Mouse (Mus musculus) olfactory bulb, adult 2 months (tissue): Measurements from ENCODE around the gene Eps8. TPM values are rescaled to one million over a fixed set of nuclear protein-coding genes. Genes with fewer than 3 reads are reported as not detected.

Source experiments
- H3K27ac ChIP-seq: fragments of 200-500 bp; 2 replicates; pipeline ENCODE4 v1.5.1; 2012; ENCODE audit warnings: low read depth, low read length; ENCODE audit not compliant: insufficient read depth
- H3K4me1 ChIP-seq: fragments of 200-500 bp; 2 replicates; pipeline ENCODE4 v1.6.1; 2012; ENCODE audit warnings: low read length; ENCODE audit not compliant: control insufficient read depth, insufficient read depth
- H3K4me3 ChIP-seq: fragments of 200-500 bp; 2 replicates; pipeline ENCODE4 v1.5.1; 2012; ENCODE audit warnings: mild to moderate bottlenecking, low read depth, low read length, moderate library complexity; ENCODE audit not compliant: insufficient read depth
- CTCF ChIP-seq: fragments of 200-500 bp; IDR thresholded peaks from 2 replicates; pipeline ENCODE4 v1.5.1; 2012; ENCODE audit warnings: low read depth, mild to moderate bottlenecking, low read length, moderate library complexity; ENCODE audit not compliant: insufficient read depth
- POLR2A ChIP-seq: fragments of 200-500 bp; IDR thresholded peaks from 2 replicates; pipeline ENCODE4 v1.6.1; 2012; ENCODE audit warnings: mild to moderate bottlenecking, low read depth, low read length, moderate library complexity; ENCODE audit not compliant: insufficient read depth
- WGBS: fragments of 180-500 bp; shearing (Covaris S2); methylation state at CpG from one replicate; pipeline ENCODE4 v1.1.7; 2018; 5-methylcytosine and 5-hydroxymethylcytosine counted together
- polyA plus RNA-seq: library from polyadenylated mRNA; stranded (reverse); fragments of >200 nt; gene quantifications from 2 replicates; pipeline ENCODE4 v1.2.4, GENCODE M21; 2012; ENCODE audit warnings: low replicate concordance; ENCODE audit not compliant: missing spikeins, insufficient read depth, insufficient read length

Eps8 gene
- not detected in 2 replicates for polyA plus RNA-seq

GRCm38 (mm10) chr6:137654776-137655175 is at the start of gene Eps8:
Gene Eps8 (minus strand): TSS chr6:137654876.
- no peak within 1 kb of the TSS for H3K4me3 ChIP-seq
- no peak for TF ChIP-seq POLR2A
- no peak for TF ChIP-seq CTCF
- no peaks in the 10 kb centered on the region for H3K4me1 ChIP-seq
- H3K27ac ChIP-seq: no peak within 1 kb of the TSS
- WGBS: 94% methylated on average over 2 of the region's 2 CpGs

DNA sequence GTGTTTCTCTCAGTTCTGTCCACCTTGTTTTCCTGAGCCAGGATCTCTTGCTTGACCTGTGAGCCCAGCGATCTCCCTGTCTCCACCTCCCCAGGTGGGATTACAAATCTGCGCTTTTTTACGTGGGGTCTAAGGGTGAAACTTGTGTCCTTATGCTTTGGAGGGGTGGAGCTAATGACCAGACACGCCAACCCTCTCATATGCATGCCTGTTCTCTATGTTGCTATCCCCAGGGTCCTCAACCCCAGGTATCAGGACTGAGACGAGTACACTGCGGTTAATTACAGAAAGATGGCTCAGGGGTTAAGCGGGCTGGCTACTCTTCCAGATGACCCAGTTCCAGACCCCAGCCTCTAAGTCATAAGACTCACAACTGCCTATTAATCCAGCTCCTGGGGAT is 48.8 kb upstream of the Eps8 start:
- H3K4me1 ChIP-seq: peaks cover 4% of the 10 kb centered on the region; the same call in 1 of the 2 replicates
- no peak overlapping the region for H3K27ac ChIP-seq
- no peak overlapping the region for H3K4me3 ChIP-seq
- 92% methylated on average over 7 of the region's 7 CpGs for WGBS
- no peak for TF ChIP-seq CTCF
- TF ChIP-seq POLR2A: no peak

DNA sequence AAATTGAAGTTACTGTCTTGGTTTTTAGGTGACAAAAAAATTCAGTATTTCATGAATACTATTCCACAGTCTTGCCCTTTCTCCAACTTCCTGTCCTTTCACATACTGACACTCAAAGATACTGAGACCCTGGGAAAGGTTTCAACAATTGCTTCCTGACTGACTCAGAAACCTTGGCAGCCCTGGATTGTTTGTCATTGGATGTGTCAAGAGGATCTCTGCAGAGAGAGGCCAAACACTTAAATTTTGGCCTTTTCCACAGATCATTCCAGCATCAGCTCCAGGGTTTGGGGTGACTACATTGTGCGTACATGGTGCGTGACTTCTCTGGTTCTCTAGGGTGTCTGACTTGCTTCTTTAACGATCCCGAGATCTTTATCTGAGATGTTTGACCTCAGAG is 48.2 kb upstream of the Eps8 start:
- Histone ChIP-seq H3K27ac (no peak overlapping the region), H3K4me3 (no peak overlapping the region), H3K4me1 (peaks cover 3% of the 10 kb centered on the region; the same call in 1 of the 2 replicates)
- 89% methylated on average over 4 of the region's 4 CpGs for WGBS
- TF ChIP-seq POLR2A (no peak), CTCF (no peak)

DNA sequence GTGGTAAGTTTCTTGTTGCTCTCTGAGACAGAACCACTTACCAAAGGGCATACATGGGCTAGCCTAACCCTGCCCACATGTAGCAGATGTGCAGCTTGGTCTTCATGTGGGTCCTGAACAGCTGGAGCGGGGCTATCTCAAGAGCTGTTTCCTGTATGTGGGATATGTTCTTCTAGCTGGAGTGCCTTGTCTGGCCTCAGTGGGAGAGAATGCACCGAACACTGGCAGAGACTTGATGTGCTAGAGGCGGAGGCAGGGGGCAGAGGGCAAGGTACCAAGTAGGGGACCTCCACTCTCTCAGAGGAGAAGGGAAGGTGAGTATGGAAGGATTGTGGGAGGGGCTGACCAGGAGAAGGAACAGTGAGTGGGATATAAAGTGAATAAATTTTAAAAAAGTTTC is 47.5 kb upstream of the Eps8 start:
- WGBS: 96% methylated on average over 3 of the region's 3 CpGs
- no peak overlapping the region for H3K4me3 ChIP-seq
- TF ChIP-seq POLR2A: no peak
- no peak for TF ChIP-seq CTCF

GRCm38 (mm10) chr6:137699434-137699833 is 44.8 kb upstream of the Eps8 start:
- WGBS: 20% methylated on average over 7 of the region's 7 CpGs
- TF ChIP-seq CTCF: no peak
- TF ChIP-seq POLR2A: no peak
- Histone ChIP-seq H3K4me1 (no peaks in the 10 kb centered on the region), H3K27ac (no peak overlapping the region), H3K4me3 (no peak overlapping the region)

More for the DNA sequence above, 47.5 kb upstream of the Eps8 start:
- Histone ChIP-seq H3K27ac (no peak overlapping the region), H3K4me1 (no peaks in the 10 kb centered on the region)

DNA sequence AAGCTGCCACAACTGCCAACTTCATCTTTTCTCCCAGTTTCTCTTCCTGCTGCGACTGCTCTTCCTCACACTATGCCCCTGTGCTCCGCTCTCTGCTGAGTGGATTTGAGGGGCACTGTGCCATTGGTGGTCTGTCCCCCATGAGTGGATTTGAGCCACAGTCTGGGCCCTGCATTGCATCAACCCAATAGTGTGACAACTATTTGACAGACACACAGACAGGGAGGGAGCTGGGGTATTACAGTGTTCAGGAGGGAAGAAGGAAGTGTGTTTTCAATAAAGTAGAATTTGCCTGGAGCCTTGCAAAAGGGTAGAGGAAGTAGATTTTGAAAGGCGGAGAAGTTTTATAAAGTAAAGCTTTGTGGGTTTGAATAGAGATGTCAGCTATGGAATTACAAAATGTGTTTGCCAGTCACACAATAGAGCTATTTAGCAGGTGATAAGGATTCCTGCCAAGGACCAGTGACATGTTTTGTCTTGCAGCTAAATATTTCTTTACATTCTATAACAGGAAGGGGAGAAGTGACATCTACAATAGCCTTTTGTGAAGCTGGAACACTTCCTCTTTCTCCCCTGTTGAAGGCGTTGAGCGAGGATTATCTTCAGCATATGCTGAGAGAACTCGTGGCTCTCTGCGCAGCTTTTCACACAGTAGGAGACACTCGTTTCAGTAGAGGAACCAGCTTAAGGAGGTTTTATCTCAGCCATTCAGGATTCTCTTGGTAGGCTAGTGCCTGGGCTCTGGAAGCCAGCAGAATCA is 41.9 kb upstream of the Eps8 start:
- TF ChIP-seq POLR2A (no peak), CTCF (no peak)
- H3K27ac ChIP-seq: no peak overlapping the region
- 86% methylated on average over 8 of the region's 8 CpGs for WGBS
- no peak overlapping the region for H3K4me3 ChIP-seq
- H3K4me1 ChIP-seq: no peaks in the 10 kb centered on the region

DNA sequence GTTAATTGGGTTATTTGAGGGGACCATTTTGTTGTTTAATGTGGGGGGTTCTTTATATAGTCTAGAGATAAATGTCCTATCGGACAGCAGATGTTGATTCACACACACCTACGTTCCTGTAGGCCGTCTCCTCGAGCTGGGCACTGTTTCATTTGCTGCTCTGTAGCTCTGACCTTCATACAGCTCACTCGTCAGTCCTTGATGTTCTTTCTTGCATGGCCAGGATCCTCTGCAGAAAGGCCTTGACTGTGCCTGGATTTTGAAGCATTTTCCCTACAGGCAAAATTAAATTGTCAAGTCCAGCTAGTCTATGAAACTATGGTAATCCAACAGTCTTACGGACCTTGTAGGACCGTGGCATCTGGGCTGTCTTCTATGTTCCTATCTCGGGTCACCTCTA is 40.4 kb upstream of the Eps8 start:
- 94% methylated on average over 8 of the region's 8 CpGs for WGBS
- Histone ChIP-seq H3K4me1 (no peaks in the 10 kb centered on the region), H3K4me3 (no peak overlapping the region), H3K27ac (no peak overlapping the region)
- TF ChIP-seq CTCF (no peak), POLR2A (no peak)

DNA sequence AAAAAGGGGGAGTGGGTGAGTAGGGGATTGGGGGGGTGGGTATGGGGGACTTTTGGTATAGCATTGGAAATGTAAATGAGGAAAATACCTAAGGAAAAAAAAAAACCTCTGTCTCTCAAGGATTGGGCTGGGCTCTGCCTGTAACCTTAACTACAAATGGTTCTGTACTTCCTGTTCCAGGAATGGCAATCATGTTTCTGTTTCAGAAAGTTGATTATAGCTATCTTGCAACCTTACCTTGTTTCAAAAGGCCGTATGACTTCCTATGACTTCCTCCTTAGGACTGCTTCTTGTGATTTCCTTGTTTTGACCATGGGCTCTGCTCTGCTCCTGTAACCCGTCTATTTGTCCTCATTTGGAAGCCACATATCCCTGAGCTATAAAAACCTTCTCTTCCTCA is 39.6 kb upstream of the Eps8 start:
- H3K4me1 ChIP-seq: no peaks in the 10 kb centered on the region
- H3K4me3 ChIP-seq: no peak overlapping the region
- TF ChIP-seq POLR2A (no peak), CTCF (no peak)
- no peak overlapping the region for H3K27ac ChIP-seq
- 91% methylated on average over 2 of the region's 2 CpGs for WGBS

GRCm38 (mm10) chr6:137690550-137691119 is 36.0 kb upstream of the Eps8 start:
- TF ChIP-seq POLR2A (no peak), CTCF (no peak)
- no peaks in the 10 kb centered on the region for H3K4me1 ChIP-seq
- 62% methylated on average over 2 of the region's 2 CpGs for WGBS
- H3K27ac ChIP-seq: no peak overlapping the region
- no peak overlapping the region for H3K4me3 ChIP-seq
